Mouse (Mus musculus): ENCODE measurements around the gene Cacna1f.
A peak's percentile ranks its signal among the peaks of the same experiment; 100 is the strongest.

The Cacna1f gene

GRCm38 (mm10) chrX:7635101-7635500 lies 28.2 kb downstream of the Cacna1f start:
- DNase-seq: no peak

DNA sequence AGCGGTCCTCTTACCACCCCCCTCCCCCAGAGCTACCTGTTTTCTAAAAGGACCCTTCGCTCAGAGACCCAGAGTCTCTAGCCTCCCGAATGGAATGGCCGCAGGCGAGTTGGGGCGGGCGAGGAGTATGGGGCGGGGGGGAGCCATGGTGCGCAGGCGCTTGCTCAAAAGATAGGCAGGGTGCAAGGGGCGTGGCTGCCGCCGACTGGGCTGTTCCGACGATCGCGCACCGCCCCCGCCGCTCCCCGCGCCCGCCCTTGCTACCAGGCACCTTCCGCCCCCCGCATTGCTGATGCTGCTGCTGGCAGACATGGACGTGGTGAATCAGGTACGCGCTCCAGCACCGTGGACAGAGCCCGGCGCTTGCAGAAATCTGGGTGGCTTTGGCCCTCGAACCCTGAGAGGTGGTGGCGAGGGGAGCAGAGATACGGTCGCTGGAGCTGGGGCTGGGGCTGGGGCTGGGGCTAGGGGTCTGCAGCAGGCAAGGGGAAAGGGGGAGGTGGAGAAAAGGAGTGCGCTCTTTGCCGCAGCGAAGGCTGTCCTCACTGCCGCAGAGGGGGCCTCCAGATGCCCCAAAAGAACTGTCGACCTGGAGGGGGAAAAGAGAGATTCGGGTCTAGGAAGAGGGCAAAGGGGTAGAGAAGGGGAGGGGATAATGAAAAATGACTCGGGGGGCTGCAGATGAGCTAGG lies 31.7 kb downstream of the Cacna1f start, which contains the start of gene Syp:
Gene Syp (plus strand): TSS at position 71 of the 691 bp plus-strand sequence.
- peak; percentile 83 for DNase-seq

GRCm38 (mm10) chrX:7639536-7640325 lies 32.8 kb downstream of the Cacna1f start:
- no peak for DNase-seq

DNA sequence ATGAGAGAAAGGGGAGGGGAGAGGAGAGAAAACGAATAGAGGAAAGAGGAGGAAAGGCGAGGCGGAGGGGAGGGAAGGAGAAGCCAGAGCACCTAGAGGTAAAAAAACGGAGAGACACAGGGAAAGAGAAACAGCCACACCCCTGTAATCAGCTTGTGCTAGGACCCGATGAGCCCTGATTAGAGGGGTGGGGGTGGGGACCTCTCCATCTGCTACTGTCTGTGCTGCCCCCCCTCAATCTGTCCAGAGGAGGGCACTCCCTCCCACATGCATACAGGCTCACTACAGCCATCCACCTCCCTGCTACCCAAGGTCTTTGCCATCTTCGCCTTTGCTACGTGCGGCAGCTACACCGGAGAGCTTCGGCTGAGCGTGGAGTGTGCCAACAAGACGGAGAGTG lies 33.9 kb downstream of the Cacna1f start:
- DNase-seq: no peak

GRCm38 (mm10) chrX:7645349-7645748 lies 38.5 kb downstream of the Cacna1f start:
- peak; percentile 76 for DNase-seq

DNA sequence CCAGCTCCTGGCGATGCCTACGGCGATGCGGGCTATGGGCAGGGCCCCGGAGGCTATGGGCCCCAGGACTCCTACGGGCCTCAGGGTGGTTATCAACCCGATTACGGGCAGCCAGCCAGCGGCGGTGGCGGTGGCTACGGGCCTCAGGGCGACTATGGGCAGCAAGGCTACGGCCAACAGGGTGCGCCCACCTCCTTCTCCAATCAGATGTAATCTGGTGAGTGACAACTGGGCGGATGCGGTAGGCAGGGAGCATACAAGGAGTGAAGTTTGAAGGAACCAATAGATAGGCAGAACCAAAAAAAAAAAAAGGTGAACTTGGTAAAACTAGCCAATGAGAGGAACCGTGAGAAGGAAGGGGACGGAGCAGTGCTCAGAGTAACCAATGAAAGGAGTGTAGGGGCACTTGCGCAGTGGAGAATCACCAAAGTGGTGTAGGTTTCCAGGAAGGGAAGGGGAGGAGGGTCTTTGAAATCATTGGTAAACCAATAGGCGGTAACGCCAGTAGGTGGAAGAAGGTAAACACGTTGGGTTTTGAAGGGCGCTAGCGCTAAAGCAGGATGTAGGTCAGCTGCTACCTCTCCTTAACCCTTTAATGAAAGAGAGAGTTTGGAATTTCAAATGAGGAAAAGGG lies 41.9 kb downstream of the Cacna1f start:
- peak; percentile 85 for DNase-seq

GRCm38 (mm10) chrX:7657221-7657639 lies 50.3 kb downstream of the Cacna1f start, which contains the start of gene Prickle3:
Prickle3 (plus strand) TSS chrX:7657260.
- DNase-seq: peak; percentile 39

GRCm38 (mm10) chrX:7658031-7658784 lies 51.3 kb downstream of the Cacna1f start:
- peak; percentile 68 for DNase-seq

- no peak for DNase-seq
These were observed 52.1 kb downstream of the Cacna1f start for GRCm38 (mm10) chrX:7658785-7659589.

DNA sequence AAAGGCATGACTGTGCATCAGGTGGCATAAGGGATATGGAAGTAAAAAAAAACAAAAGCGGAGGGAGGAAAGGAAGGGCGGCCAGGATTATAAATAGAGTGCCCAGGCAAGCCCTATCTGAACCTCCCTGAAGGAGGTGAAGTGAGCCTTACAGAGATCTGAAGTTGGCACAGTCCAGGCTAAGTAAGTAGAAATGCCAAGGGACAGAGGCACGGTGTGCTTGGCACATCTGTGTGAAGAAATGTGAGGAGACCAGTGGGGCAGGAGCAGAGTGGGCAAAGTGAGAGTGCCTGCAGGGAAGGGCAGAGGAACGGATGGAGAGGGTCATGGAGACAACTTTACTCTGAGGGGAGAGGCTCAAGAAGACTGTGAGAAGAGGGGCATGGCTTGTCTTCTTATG lies 54.2 kb downstream of the Cacna1f start:
- no peak for DNase-seq

DNA sequence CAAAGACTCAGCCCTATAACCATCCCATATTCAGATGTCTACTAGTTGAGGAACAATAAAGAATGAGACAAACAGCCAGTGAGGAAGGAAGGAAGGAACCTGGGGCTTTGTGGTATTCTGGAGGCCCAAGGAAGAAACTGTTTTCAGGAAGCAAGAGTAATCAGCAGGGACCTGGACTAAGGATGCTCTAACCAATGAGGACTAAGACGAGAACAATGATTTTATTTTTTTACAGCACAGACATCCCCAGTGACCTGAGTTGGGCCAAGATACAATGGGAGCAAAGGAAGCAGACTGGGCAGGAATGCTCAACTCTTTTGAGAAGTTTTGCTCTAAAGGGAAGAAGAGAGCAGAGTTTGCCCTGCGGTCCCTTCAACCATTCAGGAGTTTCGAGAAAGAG lies 56.1 kb downstream of the Cacna1f start:
- no peak for DNase-seq

DNA sequence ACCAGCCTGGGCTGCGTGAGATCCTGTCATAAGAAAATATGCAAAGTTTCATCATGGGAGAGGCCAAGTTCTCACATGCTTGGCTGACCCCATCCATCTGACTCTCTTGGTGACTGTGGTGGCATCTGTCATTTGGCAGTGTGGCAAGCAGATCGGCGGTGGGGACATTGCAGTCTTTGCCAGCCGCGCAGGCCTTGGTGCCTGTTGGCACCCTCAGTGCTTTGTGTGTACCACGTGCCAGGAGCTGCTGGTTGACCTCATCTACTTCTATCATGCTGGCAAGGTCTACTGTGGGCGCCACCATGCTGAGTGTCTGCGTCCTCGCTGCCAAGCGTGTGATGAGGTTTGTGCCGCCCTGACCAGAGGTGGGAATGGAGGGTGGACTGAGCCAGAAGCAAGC lies 57.9 kb downstream of the Cacna1f start:
- no peak for DNase-seq

DNA sequence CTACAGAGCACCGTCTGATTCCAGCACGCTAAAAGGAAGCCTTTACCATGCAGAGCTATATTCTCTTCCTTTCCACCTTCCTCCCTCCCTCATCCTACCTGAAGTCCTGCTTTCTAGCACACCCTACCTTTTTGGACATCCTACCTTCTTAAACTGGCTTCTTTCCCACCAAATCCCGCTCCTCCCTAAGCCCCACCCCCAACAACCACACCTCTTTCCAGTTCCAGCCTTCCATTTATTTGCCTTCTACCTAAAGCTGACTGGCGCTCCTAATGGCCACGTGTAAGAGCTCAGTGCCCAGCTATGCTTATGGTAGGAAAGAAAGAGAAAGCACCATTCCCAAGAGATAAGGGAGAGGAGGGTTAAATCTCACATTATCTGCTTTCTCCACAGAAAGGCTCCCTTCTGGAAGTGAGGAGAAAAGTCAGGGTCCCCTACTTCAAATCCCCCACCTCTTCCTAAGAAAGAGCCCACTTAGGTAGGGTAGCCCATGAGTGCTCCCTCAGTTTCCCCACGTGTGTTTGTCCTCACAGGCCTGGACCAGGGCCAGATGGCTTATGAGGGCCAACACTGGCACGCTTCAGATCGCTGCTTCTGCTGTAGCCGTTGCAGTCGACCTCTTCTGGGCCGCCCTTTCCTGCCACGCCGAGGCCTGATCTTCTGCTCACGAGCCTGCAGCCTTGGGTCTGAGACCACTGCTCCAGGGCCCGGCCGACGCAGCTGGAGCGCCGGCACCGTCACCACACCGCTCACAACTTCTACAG lies 59.0 kb downstream of the Cacna1f start:
- no peak for DNase-seq

DNA sequence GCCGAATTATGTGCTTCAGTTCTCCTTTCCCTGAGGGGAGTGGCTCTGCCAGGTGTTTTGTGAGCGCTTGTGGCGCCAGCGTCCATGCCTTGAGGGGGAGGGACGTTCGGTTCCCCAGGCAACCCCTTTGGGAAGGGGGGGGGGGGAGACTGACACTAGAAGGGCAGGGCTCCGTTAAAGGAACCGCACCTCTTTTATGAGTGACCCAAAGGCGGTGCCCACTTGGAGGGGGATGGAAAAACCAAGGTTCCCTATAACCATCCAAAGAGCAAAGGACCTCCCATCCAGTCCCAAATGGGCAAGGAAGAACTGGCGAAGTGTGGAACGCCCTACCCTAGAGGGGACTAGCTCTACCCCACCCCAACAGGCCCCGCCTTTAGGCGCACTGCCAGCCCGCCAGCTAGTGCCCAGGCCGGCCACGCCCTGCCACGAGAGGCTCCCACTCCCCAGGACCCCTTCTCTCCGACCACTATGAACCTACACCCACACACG lies 63.6 kb downstream of the Cacna1f start:
- peak; percentile 60 for DNase-seq

- DNase-seq: peak; percentile 43
These were observed 64.2 kb downstream of the Cacna1f start, which contains the start of gene Plp2 for GRCm38 (mm10) chrX:7670921-7671623. Plp2 (minus strand) TSS chrX:7671390.

GRCm38 (mm10) chrX:7672739-7673138 lies 65.9 kb downstream of the Cacna1f start:
- DNase-seq: no peak

GRCm38 (mm10) chrX:7673578-7674281 lies 66.8 kb downstream of the Cacna1f start:
- DNase-seq: peak; percentile 34

- DNase-seq: peak; percentile 35
These were observed 67.6 kb downstream of the Cacna1f start for GRCm38 (mm10) chrX:7674284-7675000.

DNA sequence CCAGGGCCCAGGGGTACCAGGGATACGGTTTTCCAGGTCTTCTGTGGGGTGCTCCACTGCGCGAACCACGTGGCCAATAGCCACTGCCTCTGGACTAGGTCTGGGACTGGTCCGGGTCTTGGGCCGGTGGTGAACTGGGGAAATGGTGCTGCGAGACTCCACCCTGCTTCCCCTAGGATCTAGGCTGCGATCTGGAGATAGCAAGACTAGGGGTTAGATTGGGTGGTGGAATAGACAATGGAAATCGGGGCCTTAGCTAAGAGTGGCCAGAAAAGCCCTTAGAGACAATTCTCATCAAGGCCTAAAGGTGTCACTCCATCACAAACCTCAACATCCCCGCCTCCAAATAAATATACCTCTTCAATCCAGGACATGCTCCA lies 68.1 kb downstream of the Cacna1f start:
- no peak for DNase-seq

Measured in embryo, embryonic 11 days (tissue).